15 mouse cellular contexts compared by ENCODE assay signal in the genomic region with DNA sequence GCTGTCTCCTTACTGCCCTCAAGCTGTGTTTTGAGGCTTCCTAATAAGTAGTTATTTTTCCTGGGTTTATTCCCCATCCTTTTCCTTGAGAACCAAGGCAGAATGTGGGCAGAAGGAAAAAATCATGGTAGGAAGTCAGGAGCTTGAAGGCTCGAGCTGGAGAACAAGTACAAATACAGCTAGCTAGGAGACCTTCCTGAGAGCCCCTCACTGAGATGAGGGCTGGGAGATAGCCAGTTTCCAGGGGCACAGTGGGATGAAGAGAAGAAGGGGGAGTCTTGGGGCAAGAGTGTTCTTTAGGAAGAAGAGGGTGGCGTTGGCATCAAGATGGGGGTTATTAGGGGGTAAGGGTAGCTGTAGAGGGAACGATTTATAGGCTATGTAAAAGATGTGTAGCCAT. TPM values are rescaled to one million over a fixed set of nuclear protein-coding genes. Genes with fewer than 3 reads are reported as not detected.
DNase-seq lines count a peak whose midpoint lies in the region; ATAC-seq and TF ChIP-seq lines count a peak whose summit lies in the region.
"Had no signal": no experiment of that assay in that cellular context is flagged by ENCODE, and none has a peak within 500 bp of the region (broad histone marks: within the 10 kb centered on the region; RNA-seq: fewer than 3 reads in every experiment).

No protein-coding gene starts in this region.

- no peak for TF ChIP-seq EP300 in stomach, postnatal 0 days (optimal IDR thresholded peaks at IDR 0.05)

- no peak for ATAC-seq in cerebellum, adult (ENCODE audit: insufficient number of reproducible peaks, low FRiP score, low TSS enrichment)
- ATAC-seq in stomach, embryonic 14.5 days (ENCODE audit: insufficient number of reproducible peaks, insufficient read depth, low FRiP score, low read depth) = no peak
- ATAC-seq in stomach, postnatal 0 days (ENCODE audit: low FRiP score, low TSS enrichment) = no peak
- ATAC-seq in midbrain, embryonic 11.5 days (ENCODE audit: low FRiP score) = no peak
- ATAC-seq: liver, embryonic 12.5 days had no signal

- H3K4me2 ChIP-seq in stomach, embryonic 14.5 days (replicated peaks; ENCODE audit: low read depth, low read length) = no peak overlapping the region
- no peak overlapping the region for H3K4me2 ChIP-seq in stomach, postnatal 0 days (replicated peaks; ENCODE audit: low read depth)
- peak overlapping the region; percentile 58 for H3K4me2 ChIP-seq in midbrain, embryonic 11.5 days

- H3K36me3 ChIP-seq in stomach, embryonic 14.5 days (ENCODE audit: control insufficient read depth, insufficient read depth, low read length) = no peaks in the 10 kb centered on the region
- no peaks in the 10 kb centered on the region for H3K36me3 ChIP-seq in stomach, postnatal 0 days (ENCODE audit: control insufficient read depth, insufficient read depth, low read length)
- no peaks in the 10 kb centered on the region for H3K36me3 ChIP-seq in midbrain, embryonic 11.5 days (ENCODE audit: control insufficient read depth, insufficient read depth, low read length)
- H3K36me3 ChIP-seq: liver, embryonic 12.5 days had no signal

- no peak overlapping the region for H3K4me3 ChIP-seq in stomach, embryonic 14.5 days (ENCODE audit: low read depth, low read length)
- no peak overlapping the region for H3K4me3 ChIP-seq in stomach, postnatal 0 days (ENCODE audit: low read depth, low read length)
- peak overlapping the region; percentile 1; the same call in 1 of the 2 replicates for H3K4me3 ChIP-seq in midbrain, embryonic 11.5 days (ENCODE audit: low read depth, low read length)
- H3K4me3 ChIP-seq in olfactory bulb, adult 2 months (ENCODE audit: insufficient read depth, low read depth, low read length) = peak overlapping the region; percentile 30
- H3K4me3 ChIP-seq: heart, adult 2 months; liver, embryonic 12.5 days had no signal

- peaks cover 5% of the 10 kb centered on the region; the same call in 1 of the 2 replicates for H3K4me1 ChIP-seq in stomach, embryonic 14.5 days (ENCODE audit: control insufficient read depth, insufficient read depth, low read length)
- peaks cover 3% of the 10 kb centered on the region; the same call in 1 of the 2 replicates for H3K4me1 ChIP-seq in stomach, postnatal 0 days (replicated peaks; ENCODE audit: control insufficient read depth, insufficient read depth)
- peaks cover 9% of the 10 kb centered on the region; the same call in 1 of the 2 replicates for H3K4me1 ChIP-seq in midbrain, embryonic 11.5 days (ENCODE audit: control insufficient read depth, insufficient read depth, low read length)
- peaks cover 2% of the 10 kb centered on the region; the same call in 1 of the 2 replicates for H3K4me1 ChIP-seq in olfactory bulb, adult 2 months (ENCODE audit: control insufficient read depth, insufficient read depth, low read length)

- TF ChIP-seq CTCF in stomach, postnatal 0 days (IDR thresholded peaks at IDR 0.05; ENCODE audit: low read depth) = no peak
- TF ChIP-seq CTCF in olfactory bulb, adult 2 months (IDR thresholded peaks at IDR 0.05; ENCODE audit: insufficient read depth, low read depth, low read length) = no peak

- TF ChIP-seq POLR2A in olfactory bulb, adult 2 months (IDR thresholded peaks at IDR 0.05; ENCODE audit: insufficient read depth, low read depth, low read length) = no peak

- 83% methylated on average over 3 of the region's 3 CpGs for WGBS in stomach, embryonic 14.5 days
- 78% methylated on average over 3 of the region's 3 CpGs for WGBS in stomach, postnatal 0 days
- 82% methylated on average over 3 of the region's 3 CpGs for WGBS in midbrain, embryonic 11.5 days
- WGBS in olfactory bulb, adult 2 months = 52% methylated on average over 3 of the region's 3 CpGs

- no peaks in the 10 kb centered on the region for H3K9me3 ChIP-seq in stomach, embryonic 14.5 days (ENCODE audit: control insufficient read depth, low read depth, low read length)
- no peaks in the 10 kb centered on the region for H3K9me3 ChIP-seq in stomach, postnatal 0 days (ENCODE audit: control insufficient read depth, low read length)
- H3K9me3 ChIP-seq in midbrain, embryonic 11.5 days (ENCODE audit: control insufficient read depth, low read length) = no peaks in the 10 kb centered on the region
- H3K9me3 ChIP-seq: liver, embryonic 12.5 days had no signal

- peak; percentile 32 to 52 for DNase-seq in cerebellum, postnatal 14 days
- no peak for DNase-seq in stomach, postnatal 0 days (ENCODE audit: low spot score)
- DNase-seq in midbrain, embryonic 11.5 days (ENCODE audit: low spot score, missing footprints) = no peak
- no peak for DNase-seq in adrenal gland, adult 8-10 months
- DNase-seq in spleen, postnatal 14 days (ENCODE audit: low spot score in 2 of 2) = no peak
- DNase-seq: B cell, adult 2 months; heart, adult 2 months; heart, postnatal 4 days; kidney, adult 2 months; lung, postnatal 10 days; thymus, postnatal 4 days had no signal

- no peak overlapping the region for H3K27ac ChIP-seq in stomach, embryonic 14.5 days (ENCODE audit: low read length)
- no peak overlapping the region for H3K27ac ChIP-seq in stomach, postnatal 0 days (replicated peaks)
- H3K27ac ChIP-seq in midbrain, embryonic 11.5 days (ENCODE audit: low read depth, low read length) = no peak overlapping the region
- H3K27ac ChIP-seq in olfactory bulb, adult 2 months (ENCODE audit: insufficient read depth, low read depth, low read length) = no peak overlapping the region
- H3K27ac ChIP-seq: heart, adult 2 months; liver, embryonic 12.5 days had no signal

- H3K27me3 ChIP-seq in stomach, embryonic 14.5 days (ENCODE audit: control insufficient read depth, insufficient read depth, low read length) = no peaks in the 10 kb centered on the region
- H3K27me3 ChIP-seq in stomach, postnatal 0 days (ENCODE audit: control insufficient read depth, insufficient read depth, low read length) = no peaks in the 10 kb centered on the region
- H3K27me3 ChIP-seq in midbrain, embryonic 11.5 days (ENCODE audit: control insufficient read depth, insufficient read depth, low read length) = no peaks in the 10 kb centered on the region
- H3K27me3 ChIP-seq: liver, embryonic 12.5 days had no signal

- 0 out of 2 replicates have a peak overlapping the region, but pooled peaks have one; percentile 0 for H3K9ac ChIP-seq in stomach, embryonic 14.5 days (replicated peaks; ENCODE audit: low read depth, low read length)
- no peak overlapping the region for H3K9ac ChIP-seq in stomach, postnatal 0 days (ENCODE audit: low read length)
- peak overlapping the region; percentile 11; the same call in 1 of the 2 replicates for H3K9ac ChIP-seq in midbrain, embryonic 11.5 days (ENCODE audit: low read length)
- H3K9ac ChIP-seq: liver, embryonic 12.5 days had no signal

RNA-seq across cellular contexts. Expression of a gene that starts 56.1 kb away (rescaled TPM):
- polyA plus RNA-seq in stomach, embryonic 14.5 days (2014; fragmentation: Nextera tagmentation; extraction: Ambion mirVana) = 35.7 and 36.2 TPM in 2 replicates
- 18.1 and 19.4 TPM in 2 replicates for polyA plus RNA-seq in stomach, postnatal 0 days (2015; fragmentation: Nextera tagmentation; extraction: Ambion mirVana)
- polyA plus RNA-seq in midbrain, embryonic 11.5 days (2014; fragmentation: Nextera tagmentation; extraction: Ambion mirVana) = 120 and 125 TPM in 2 replicates
- polyA plus RNA-seq in olfactory bulb, adult 2 months (2012; ENCODE audit: insufficient read depth, insufficient read length, low replicate concordance, missing spikeins) = 99.5 and 211 TPM in 2 replicates
- total RNA-seq in adrenal gland, adult 8-10 months (2022) = 10 to 100 TPM; 15.8 to 35.1 (median 27.8) TPM

Comparison
In these comparisons a context has a peak if more than half of its experiments do, and no peak if none do; other contexts are left out.
1. DNase-seq: peak in cerebellum, postnatal 14 days (2 of 2); none in stomach, postnatal 0 days (single experiment), midbrain, embryonic 11.5 days (single experiment), adrenal gland, adult 8-10 months (single experiment) and spleen, postnatal 14 days (0 of 2).
2. H3K4me3 ChIP-seq: peak in midbrain, embryonic 11.5 days (single experiment) and olfactory bulb, adult 2 months (single experiment); none in stomach, embryonic 14.5 days (single experiment) and stomach, postnatal 0 days (single experiment).